Mouse (Mus musculus): ENCODE data around the gene Nat8f6. TPM values are rescaled to one million over a fixed set of nuclear protein-coding genes. Genes with fewer than 3 reads are reported as not detected.
"Not testable (repeated sequence)": the region's sequence is repeated elsewhere in the genome, so short reads cannot be mapped to it uniquely, and the experiment has no call there.

The Nat8f6 gene
- polyA plus RNA-seq, 1 experiment from 2014 or later, result not detected

DNA sequence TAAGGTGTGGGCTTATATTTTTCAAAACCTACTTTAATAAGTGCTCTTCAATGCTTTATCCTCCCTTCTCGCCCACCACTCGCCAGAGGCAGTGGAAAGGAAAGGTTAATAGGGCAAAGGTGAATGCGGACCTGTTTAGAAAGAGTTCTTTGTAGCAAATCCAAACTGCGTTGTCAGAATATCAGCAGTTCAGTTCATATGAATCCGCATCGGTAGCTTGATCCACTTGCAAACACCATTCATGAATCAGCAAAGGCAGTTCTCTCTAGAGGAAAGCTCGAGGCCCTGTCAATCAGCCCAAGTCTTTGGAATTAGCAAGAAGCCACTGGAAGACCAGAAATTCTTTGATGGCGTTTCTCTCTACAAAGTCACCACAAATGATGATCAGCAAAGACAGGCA lies 17.9 kb upstream of the Nat8f6 start:
- no peak overlapping the region for H3K4me2 ChIP-seq
- WGBS, result 61% methylated on average over 8 of the region's 8 CpGs
- no peaks in the 10 kb centered on the region for H3K36me3 ChIP-seq (ENCODE audit: control insufficient read depth, insufficient read depth, low read length)
- no peak overlapping the region for H3K9ac ChIP-seq (ENCODE audit: low read length)
- H3K27me3 ChIP-seq (ENCODE audit: control insufficient read depth, insufficient read depth, low read length), result no peaks in the 10 kb centered on the region
- H3K27ac ChIP-seq (ENCODE audit: low read depth, low read length), result no peak overlapping the region
- H3K4me1 ChIP-seq (ENCODE audit: control insufficient read depth, insufficient read depth, low read length), result no peaks in the 10 kb centered on the region
- no peak overlapping the region for H3K4me3 ChIP-seq (ENCODE audit: low read depth, low read length)
- no peak for ATAC-seq (ENCODE audit: low FRiP score)
- DNase-seq (ENCODE audit: low spot score, missing footprints), result no peak
- H3K9me3 ChIP-seq (ENCODE audit: control insufficient read depth, low read length), result no peaks in the 10 kb centered on the region

DNA sequence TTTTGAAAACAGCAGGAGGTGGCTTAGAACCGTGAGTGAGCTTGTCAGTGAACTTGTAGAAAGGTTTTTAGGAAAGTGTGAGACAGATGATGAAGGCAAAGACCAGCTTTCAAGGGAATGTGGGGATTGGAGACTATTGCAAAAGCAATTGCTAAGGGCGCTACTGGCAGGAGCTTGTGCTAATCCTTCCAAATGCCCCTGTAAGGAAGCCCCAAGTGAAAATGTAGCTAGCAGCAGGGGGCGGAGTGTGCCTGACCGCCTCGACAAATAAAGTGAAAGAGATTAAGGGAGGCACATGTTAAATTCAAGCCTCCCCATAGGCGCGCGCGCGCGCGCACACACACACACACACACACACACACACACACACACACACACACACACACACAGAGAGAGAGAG lies 16.6 kb upstream of the Nat8f6 start:
- H3K4me1 ChIP-seq (ENCODE audit: control insufficient read depth, insufficient read depth, low read length); H3K9ac ChIP-seq (ENCODE audit: low read length); H3K4me2 ChIP-seq; H3K4me3 ChIP-seq (ENCODE audit: low read depth, low read length); H3K27ac ChIP-seq (ENCODE audit: low read depth, low read length); H3K36me3 ChIP-seq (ENCODE audit: control insufficient read depth, insufficient read depth, low read length); H3K27me3 ChIP-seq (ENCODE audit: control insufficient read depth, insufficient read depth, low read length); H3K9me3 ChIP-seq (ENCODE audit: control insufficient read depth, low read length): not testable (repeated sequence)
- whole genome bisulfite sequencing, result 19% methylated on average over 12 of the region's 12 CpGs
- ATAC-seq (ENCODE audit: low FRiP score) (peak; percentile 57; the same call in 1 of the 2 replicates), DNase-seq (ENCODE audit: low spot score, missing footprints) (peak; percentile 89)

- H3K27me3 ChIP-seq (ENCODE audit: control insufficient read depth, insufficient read depth, low read length); DNase-seq (ENCODE audit: low spot score, missing footprints); ATAC-seq (ENCODE audit: low FRiP score); H3K27ac ChIP-seq (ENCODE audit: low read depth, low read length); H3K9ac ChIP-seq (ENCODE audit: low read length); H3K9me3 ChIP-seq (ENCODE audit: control insufficient read depth, low read length); H3K4me1 ChIP-seq (ENCODE audit: control insufficient read depth, insufficient read depth, low read length); H3K36me3 ChIP-seq (ENCODE audit: control insufficient read depth, insufficient read depth, low read length); H3K4me3 ChIP-seq (ENCODE audit: low read depth, low read length); H3K4me2 ChIP-seq: not testable (repeated sequence)
- 16% methylated on average over 8 of the region's 9 CpGs for WGBS
Observed at GRCm38 (mm10) chr6:85836827-85837226, 16.1 kb upstream of the Nat8f6 start.

- not testable (repeated sequence) for H3K9ac ChIP-seq (ENCODE audit: low read length); ATAC-seq (ENCODE audit: low FRiP score); H3K36me3 ChIP-seq (ENCODE audit: control insufficient read depth, insufficient read depth, low read length); H3K27ac ChIP-seq (ENCODE audit: low read depth, low read length); DNase-seq (ENCODE audit: low spot score, missing footprints); H3K4me1 ChIP-seq (ENCODE audit: control insufficient read depth, insufficient read depth, low read length); H3K27me3 ChIP-seq (ENCODE audit: control insufficient read depth, insufficient read depth, low read length); H3K9me3 ChIP-seq (ENCODE audit: control insufficient read depth, low read length); H3K4me3 ChIP-seq (ENCODE audit: low read depth, low read length); H3K4me2 ChIP-seq
- WGBS, result 84% methylated on average over 5 of the region's 5 CpGs
Observed at GRCm38 (mm10) chr6:85836098-85836497, 15.3 kb upstream of the Nat8f6 start.

- H3K9me3 ChIP-seq (ENCODE audit: control insufficient read depth, low read length); H3K36me3 ChIP-seq (ENCODE audit: control insufficient read depth, insufficient read depth, low read length); DNase-seq (ENCODE audit: low spot score, missing footprints); H3K27ac ChIP-seq (ENCODE audit: low read depth, low read length); ATAC-seq (ENCODE audit: low FRiP score); H3K4me1 ChIP-seq (ENCODE audit: control insufficient read depth, insufficient read depth, low read length); H3K9ac ChIP-seq (ENCODE audit: low read length); H3K27me3 ChIP-seq (ENCODE audit: control insufficient read depth, insufficient read depth, low read length); H3K4me3 ChIP-seq (ENCODE audit: low read depth, low read length); H3K4me2 ChIP-seq: not testable (repeated sequence)
- WGBS, result 81% methylated on average over 1 of the region's 2 CpGs
Observed at GRCm38 (mm10) chr6:85835104-85835503, 14.3 kb upstream of the Nat8f6 start.

DNA sequence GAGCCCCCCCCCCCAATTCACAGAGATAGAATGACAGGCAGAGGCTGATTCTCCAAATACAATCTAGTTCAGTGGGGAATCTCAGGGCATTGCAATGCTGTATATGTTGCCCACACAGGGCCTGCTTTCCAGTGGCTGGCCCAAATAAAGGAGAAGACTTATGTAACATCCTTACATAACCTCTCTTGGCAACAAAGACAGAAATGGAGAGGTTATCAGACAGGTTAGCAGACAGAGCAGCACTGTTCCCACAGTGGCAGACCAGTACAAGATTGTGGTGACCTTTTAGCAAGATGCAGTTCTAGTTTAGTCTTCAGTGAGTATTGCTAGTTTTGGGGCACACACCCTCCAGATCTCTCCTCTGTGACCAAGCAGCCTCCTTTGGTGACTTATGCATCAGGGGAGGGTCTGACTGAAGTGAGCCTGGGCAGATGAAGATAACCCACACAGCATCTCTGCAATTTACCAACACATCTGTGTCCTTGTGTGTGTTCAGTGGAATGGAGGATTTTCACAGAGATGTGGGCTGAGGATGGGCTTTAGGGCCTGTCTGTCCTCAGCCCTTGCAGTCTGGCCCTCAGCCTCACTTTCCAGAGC lies 13.8 kb upstream of the Nat8f6 start:
- not testable (repeated sequence) for H3K4me3 ChIP-seq (ENCODE audit: low read depth, low read length); H3K9ac ChIP-seq (ENCODE audit: low read length); H3K27ac ChIP-seq (ENCODE audit: low read depth, low read length); H3K4me1 ChIP-seq (ENCODE audit: control insufficient read depth, insufficient read depth, low read length); ATAC-seq (ENCODE audit: low FRiP score); H3K4me2 ChIP-seq; DNase-seq (ENCODE audit: low spot score, missing footprints); H3K36me3 ChIP-seq (ENCODE audit: control insufficient read depth, insufficient read depth, low read length); H3K27me3 ChIP-seq (ENCODE audit: control insufficient read depth, insufficient read depth, low read length); H3K9me3 ChIP-seq (ENCODE audit: control insufficient read depth, low read length)

- H3K27ac ChIP-seq (ENCODE audit: low read depth, low read length), result no peak within 1 kb of the TSS
- ATAC-seq (ENCODE audit: low FRiP score) (no peak), DNase-seq (ENCODE audit: low spot score, missing footprints) (no peak)
- WGBS, result 85% methylated on average over 7 of the region's 7 CpGs
- H3K9me3 ChIP-seq (ENCODE audit: control insufficient read depth, low read length), result no peaks in the 10 kb centered on the region
- no peaks in the 10 kb centered on the region for H3K27me3 ChIP-seq (ENCODE audit: control insufficient read depth, insufficient read depth, low read length)
- no peak within 1 kb of the TSS for H3K9ac ChIP-seq (ENCODE audit: low read length)
- H3K4me2 ChIP-seq, result no peak within 1 kb of the TSS
- H3K36me3 ChIP-seq (ENCODE audit: control insufficient read depth, insufficient read depth, low read length), result no peaks in the 10 kb centered on the region
- H3K4me1 ChIP-seq (ENCODE audit: control insufficient read depth, insufficient read depth, low read length), result no peaks in the 10 kb centered on the region
- H3K4me3 ChIP-seq (ENCODE audit: low read depth, low read length), result no peak within 1 kb of the TSS
Observed at GRCm38 (mm10) chr6:85831796-85832321, 11.1 kb upstream of the Nat8f6 start, which contains the start of gene Nat8. Nat8 (minus strand) TSS chr6:85832082.

DNA sequence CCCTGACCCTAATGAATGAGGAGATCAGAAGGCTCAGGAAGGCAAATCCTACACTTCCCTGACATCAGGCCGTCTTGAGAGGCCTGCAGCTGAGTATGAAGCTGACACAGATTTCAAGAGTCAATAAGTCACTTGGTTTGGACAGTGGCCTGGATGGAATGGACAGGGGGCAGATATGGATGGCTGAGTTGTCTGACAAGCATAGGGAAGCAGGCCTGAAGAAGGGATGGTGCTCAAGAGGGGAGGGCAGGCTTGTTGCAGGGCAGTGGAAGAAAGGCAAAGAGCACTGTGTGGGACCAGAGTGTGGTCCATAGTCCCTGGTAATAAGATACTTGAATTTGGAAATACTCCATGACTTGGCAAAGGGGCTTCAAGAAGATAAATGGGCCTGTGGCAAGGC lies 8.7 kb upstream of the Nat8f6 start:
- Histone ChIP-seq H3K27ac (ENCODE audit: low read depth, low read length) (no peak overlapping the region), H3K4me2 (no peak overlapping the region), H3K4me1 (ENCODE audit: control insufficient read depth, insufficient read depth, low read length) (no peaks in the 10 kb centered on the region), H3K36me3 (ENCODE audit: control insufficient read depth, insufficient read depth, low read length) (no peaks in the 10 kb centered on the region), H3K27me3 (ENCODE audit: control insufficient read depth, insufficient read depth, low read length) (no peaks in the 10 kb centered on the region), H3K4me3 (ENCODE audit: low read depth, low read length) (no peak overlapping the region), H3K9me3 (ENCODE audit: control insufficient read depth, low read length) (no peaks in the 10 kb centered on the region), H3K9ac (ENCODE audit: low read length) (no peak overlapping the region)
- 68% methylated on average over 1 of the region's 1 CpGs for WGBS
- ATAC-seq (ENCODE audit: low FRiP score) (no peak), DNase-seq (ENCODE audit: low spot score, missing footprints) (no peak)

DNA sequence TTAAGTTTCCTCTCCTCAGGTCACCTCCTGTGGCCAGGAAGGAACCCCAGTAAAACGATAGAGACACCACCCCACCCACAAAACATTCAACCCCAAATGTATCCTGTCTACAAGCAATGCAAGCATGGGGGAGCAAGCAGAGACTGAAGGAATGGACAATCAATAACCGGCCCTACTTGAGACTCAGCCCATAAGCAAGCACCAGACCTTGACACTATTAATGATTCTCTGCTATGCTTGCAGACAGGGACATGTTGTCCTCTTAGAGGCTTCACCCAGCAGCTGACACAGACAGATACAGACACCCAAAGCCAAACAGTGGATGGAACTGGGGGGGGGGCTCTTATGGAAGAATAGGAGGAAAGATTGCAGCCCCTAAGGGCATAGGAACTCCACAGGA lies 5.1 kb upstream of the Nat8f6 start:
- Histone ChIP-seq H3K36me3 (ENCODE audit: control insufficient read depth, insufficient read depth, low read length) (no peaks in the 10 kb centered on the region), H3K9ac (ENCODE audit: low read length) (no peak overlapping the region), H3K9me3 (ENCODE audit: control insufficient read depth, low read length) (no peaks in the 10 kb centered on the region), H3K27ac (ENCODE audit: low read depth, low read length) (no peak overlapping the region), H3K27me3 (ENCODE audit: control insufficient read depth, insufficient read depth, low read length) (no peaks in the 10 kb centered on the region), H3K4me3 (ENCODE audit: low read depth, low read length) (no peak overlapping the region), H3K4me1 (ENCODE audit: control insufficient read depth, insufficient read depth, low read length) (no peaks in the 10 kb centered on the region), H3K4me2 (no peak overlapping the region)
- ATAC-seq (ENCODE audit: low FRiP score), result no peak
- WGBS, result 96% methylated on average over 2 of the region's 2 CpGs
- DNase-seq (ENCODE audit: low spot score, missing footprints), result no peak

Measured in midbrain, embryonic 11.5 days (tissue).